Mouse (Mus musculus): ENCODE results near the gene Gm128.

Gm128 gene

GRCm38 (mm10) chr3:95267855-95268254, 26.5 kb upstream of the Gm128 start:
- DNase-seq (ENCODE audit: low spot score) = no peak

DNA sequence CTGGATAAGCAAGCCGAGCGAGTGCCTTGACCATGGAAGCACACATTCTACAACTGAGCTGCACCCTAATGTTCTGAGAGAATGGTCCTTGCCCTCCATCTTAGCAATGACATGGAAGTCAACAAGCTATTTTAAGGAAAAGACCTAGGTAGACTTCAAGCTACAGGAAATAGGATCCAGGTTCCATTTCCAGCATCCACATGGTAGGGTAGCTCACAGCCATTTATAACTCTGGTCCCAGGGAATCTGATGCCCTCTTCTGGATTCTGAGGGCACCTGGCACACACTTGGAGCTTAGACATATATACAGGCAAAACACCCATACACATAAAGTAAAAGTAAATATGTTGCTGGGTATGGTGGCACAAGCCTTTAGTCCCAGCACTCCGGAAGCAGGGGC, 24.7 kb upstream of the Gm128 start:
- DNase-seq (ENCODE audit: low spot score) = no peak

- DNase-seq (ENCODE audit: low spot score) = no peak
Observed at GRCm38 (mm10) chr3:95264724-95265123, 23.3 kb upstream of the Gm128 start.

DNA sequence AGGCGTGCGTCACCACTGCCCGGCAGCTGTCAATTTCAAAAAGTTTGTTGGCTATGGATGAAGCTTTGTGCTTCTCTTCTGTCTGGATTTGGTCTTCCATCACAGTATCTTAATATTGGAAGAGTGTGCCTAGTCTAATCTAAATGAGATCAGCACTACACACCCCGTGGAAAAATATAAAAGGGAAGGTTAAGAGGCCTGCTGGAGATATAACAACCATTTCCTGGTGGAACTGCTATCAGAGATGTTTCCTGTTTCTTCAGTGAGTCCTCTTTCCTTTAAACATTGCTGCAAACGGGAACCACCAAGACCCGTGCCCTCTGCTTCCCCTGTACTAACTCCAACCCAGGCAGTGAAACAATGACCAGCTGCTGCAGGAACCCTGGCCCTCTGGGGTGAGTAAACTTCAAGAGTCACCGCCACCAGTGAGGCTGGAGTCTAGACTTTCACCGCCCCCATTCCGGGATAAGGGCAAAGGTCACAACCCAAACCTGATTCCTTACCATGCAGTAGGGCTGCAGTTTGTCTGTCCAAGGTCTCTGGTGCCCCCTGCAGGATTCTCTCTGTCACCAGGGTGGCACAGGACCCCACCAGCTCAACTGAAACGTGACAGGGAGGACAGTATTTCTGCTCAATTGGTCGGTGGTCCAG, 21.8 kb upstream of the Gm128 start:
- no peak for DNase-seq (ENCODE audit: low spot score)

GRCm38 (mm10) chr3:95261975-95262374, 20.6 kb upstream of the Gm128 start:
- DNase-seq (ENCODE audit: low spot score) = no peak

- no peak for DNase-seq (ENCODE audit: low spot score)
Observed at GRCm38 (mm10) chr3:95256931-95257330, 15.5 kb upstream of the Gm128 start.

DNA sequence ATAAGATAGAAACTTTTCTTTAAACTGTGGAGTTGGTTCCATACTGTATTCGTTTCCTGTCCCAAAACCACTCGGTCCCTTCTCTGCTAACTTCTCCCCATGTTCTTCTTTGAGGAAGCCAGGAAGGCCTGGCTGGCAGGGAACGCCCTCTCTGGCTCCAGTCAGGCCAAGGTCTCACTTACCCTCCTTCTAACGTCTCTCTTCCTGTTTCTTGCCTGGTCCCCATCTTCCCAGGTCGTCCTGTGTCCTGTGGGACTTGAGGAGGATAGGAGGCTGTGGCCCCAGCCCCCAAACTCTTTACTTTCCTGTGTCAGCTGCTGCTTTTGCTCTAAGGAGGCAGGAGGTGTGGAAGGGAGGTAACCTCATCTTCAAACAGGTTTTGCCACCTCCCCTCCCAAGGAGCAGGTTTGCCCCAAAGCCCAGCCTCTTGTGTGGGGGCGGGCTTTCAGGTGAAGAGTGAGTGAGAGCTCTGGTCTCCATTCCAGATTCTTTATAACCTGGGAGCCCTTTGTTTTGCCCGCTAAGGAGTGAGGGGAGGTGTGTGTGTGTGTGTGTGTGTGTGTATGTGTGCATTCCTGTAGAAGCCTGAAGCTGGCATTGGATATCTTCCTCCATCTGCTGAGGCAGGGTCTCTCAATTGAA, 9.5 kb upstream of the Gm128 start, which contains the start of gene Bnipl:
Gene Bnipl (minus strand): TSS at position 411 of the 642 bp plus-strand sequence.
- DNase-seq (ENCODE audit: low spot score) = no peak

DNA sequence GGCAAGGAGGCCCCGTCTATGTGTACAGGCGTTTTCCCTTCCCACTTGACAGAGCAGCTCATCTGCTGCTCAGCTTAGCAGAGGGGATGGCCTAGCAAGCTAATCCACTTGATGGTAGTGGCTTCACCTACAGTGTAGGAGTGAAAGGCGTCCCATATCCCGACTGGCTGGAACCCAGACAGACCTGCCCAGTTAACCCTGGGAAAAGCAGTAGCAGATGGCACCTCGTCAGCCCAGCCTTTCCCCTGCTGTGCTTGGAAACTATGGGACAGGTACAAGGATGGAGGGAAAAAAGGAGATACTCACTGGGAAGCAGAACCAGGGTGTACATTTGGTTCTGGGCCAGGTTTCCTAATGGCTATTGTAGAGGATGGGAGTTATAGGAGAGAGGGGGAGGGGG, 9.0 kb upstream of the Gm128 start:
- no peak for DNase-seq (ENCODE audit: low spot score)

DNA sequence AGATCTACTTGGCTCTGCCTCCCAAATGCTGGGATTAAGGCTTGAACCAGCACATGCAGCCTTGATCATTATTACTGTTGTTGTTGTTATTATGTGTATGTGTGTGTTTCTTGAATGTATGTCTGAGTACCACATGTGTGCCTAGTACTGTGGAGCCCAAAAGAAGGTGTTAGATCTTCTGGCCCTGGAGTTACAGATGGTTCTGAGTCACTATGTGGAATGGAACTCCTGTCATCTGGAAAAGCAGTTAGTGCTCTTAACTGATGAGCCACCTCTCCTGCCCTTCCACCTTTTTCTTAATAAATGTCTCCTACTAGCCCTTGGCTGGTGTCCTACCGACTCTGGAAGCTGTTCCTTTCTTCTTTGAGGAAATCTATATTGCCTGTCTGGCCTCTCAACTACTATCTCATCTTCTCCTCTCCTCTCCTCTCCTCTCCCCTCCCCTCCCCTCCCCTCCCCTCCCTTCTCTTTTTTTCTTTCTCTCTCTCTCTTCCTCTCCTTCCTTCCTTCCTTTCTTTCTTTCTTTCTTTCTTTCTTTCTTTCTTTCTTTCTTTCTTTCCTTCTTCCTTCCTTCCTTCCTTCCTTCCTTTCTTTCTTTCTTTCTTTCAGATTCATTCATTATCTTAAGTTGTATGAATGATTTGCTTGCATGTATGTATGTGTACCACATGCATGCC, 6.4 kb upstream of the Gm128 start:
- DNase-seq (ENCODE audit: low spot score) = no peak

DNA sequence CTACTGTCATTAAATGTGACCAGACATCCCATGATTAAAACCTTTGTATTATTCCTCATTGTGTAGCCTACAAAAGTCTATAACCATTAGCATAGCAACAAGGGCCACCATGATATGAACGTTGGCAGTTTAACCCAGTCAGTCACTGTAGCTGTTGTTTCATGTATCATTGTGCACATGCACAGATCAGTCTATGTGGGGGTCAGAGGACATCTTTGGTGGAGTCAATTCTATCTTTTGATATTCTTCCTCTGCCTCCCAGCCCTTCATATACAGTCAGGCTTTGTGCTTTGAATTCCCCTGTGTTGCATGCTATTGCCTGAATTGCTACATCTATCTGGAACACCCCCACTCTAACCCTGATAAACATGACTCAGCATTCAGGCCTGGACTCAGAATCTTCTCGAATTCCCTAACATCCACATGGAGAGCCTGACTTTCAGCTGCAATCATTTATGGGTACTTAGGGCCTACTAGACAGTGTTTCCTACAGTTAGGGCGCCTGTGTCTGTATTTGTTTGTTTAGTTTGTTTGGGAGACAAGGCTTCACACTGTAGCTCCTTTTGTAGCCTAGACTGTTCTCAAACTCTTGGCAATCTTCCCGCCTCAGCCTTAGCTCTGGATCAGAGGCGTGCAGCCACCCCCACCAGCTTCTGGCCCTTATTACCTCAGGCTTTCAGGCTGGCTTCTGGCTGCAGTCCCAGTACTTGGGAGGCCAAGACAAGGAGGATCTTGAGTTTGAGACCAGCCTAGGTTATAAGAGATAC, 5.2 kb upstream of the Gm128 start:
- no peak for DNase-seq (ENCODE audit: low spot score)

- DNase-seq (ENCODE audit: low spot score) = no peak
Observed at GRCm38 (mm10) chr3:95243086-95243485, 1.7 kb upstream of the Gm128 start.

GRCm38 (mm10) chr3:95240900-95241299, 498 bp downstream of the Gm128 start:
- no peak for DNase-seq (ENCODE audit: low spot score)

DNA sequence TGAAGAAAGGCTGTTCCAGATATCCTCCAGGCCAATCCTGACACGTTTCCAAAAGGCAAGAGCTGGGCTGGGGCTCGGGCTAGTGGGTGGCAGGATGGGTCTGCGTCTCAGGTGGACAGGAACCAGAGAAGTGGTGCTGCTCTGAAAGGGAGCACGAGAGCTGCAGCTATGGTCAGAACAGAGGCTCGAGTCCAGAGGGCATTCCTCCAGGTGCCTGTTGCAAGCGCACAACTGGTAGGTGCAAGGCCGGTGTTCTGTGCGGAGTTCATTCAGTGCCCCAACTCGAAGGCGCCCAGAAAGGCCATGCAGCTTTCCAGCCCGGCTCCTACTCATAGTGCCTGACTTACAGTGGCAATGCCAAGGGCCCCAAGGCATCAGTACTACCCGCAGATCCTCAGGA, 1.4 kb downstream of the Gm128 start:
- no peak for DNase-seq (ENCODE audit: low spot score)

- DNase-seq (ENCODE audit: low spot score) = no peak
Observed at GRCm38 (mm10) chr3:95239022-95239421, 2.4 kb downstream of the Gm128 start.

GRCm38 (mm10) chr3:95237541-95238099, 3.8 kb downstream of the Gm128 start:
- no peak for DNase-seq (ENCODE audit: low spot score)

DNA sequence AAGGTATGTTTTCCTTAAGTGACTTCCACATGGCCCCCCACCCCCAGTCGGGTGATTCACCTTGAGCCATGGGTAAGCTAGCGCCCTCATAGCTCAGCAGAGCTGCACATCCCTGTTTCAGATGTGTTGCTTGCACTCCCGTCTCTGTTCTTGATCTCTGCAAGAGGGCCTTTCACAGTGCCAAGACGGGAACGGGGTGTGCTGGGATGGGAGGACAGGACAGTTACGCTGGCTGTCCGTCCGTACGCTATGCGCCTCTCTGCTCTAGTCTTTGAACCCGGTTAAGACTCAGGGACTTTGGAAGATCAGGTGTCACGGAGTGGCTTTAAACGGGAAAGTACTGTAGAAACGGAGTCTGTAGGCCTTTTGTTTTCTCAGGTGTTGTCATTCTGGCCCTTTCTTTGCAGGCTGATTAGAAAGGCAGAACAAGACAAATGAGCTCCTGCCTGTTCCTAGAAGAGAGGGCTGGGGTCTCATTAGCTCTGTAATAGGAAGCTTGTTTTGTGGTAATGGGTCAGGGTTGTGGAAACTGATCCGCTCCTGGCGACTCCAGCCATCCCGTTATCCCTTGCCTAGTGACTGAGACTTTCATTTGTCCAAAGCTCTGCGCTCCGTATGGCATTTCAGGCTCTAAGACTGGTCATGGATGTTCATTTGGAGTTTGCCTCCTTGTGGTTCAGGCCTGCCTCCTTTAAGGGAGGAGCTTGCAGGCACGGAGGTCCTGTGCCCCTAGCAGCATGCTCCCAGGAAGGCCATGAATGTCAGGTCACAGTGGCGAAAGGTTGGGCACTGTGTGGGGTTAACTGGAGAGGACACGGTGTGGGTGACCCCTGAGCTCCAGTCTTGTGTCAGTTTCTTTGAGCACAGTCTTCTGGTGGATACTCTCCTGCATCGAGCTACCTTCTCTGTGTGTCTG, 5.8 kb downstream of the Gm128 start:
- DNase-seq (ENCODE audit: low spot score) = no peak

DNA sequence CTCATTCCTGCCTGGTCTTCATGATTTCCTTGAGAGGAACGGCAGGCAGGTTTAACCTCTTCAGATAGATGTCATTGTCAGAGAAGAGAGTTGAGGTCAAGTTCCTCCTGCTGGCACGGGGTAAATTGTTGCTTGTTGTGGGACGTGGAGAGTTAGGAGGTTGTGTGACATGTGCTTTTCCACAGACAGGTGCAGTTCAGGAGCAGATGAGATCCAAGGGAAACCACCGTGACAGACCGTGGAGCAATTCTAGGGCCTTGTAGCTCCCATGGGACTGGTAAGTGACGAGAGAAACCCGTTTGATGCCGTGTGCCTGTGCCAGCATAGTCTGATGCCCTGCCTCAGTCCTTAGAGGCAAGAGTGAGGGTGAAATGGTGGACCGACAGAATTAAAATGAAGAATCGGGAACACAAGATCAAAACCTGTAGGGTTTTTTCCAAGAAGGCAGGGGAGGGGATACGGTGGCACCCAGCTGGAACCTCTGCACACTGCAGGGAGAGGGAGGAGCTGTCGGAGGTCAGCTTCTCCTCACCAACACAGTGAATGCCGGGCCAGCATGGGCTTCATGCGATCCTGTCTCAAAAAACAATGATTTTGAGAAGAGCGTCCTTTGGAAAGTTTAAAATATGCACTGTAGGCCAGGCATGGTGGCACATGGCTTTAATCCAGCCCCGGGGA, 8.0 kb downstream of the Gm128 start:
- DNase-seq (ENCODE audit: low spot score) = no peak

DNA sequence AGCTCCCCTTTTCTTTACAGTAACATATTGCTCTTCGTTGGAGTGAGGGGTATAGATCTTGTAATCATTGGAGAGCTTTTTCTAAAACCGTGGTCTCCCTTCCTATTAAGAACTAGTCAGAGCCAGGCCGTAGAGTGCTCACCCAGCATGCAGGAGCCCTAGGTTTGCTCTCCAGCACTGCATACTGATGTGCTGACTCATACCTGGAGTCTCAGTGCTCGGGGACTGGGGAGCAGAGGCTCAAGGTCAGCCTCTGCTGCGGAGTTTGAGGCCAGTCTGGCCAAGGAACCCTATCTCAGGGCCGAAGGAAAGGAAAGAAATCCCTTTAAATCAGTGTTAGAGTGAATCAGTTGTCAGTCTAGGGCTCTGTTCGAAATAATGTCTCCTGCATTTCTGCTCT, 8.6 kb downstream of the Gm128 start:
- DNase-seq (ENCODE audit: low spot score) = no peak

GRCm38 (mm10) chr3:95231298-95232221, 9.8 kb downstream of the Gm128 start, which contains the start of gene Mllt11:
Gene Mllt11 (minus strand): TSS chr3:95232171.
- no peak for DNase-seq (ENCODE audit: low spot score)
